ENCODE assay signal across 9 mouse cellular contexts in genomic region chr8:83895894-83896293, GRCm38 (mm10). TPM values are rescaled to one million over a fixed set of nuclear protein-coding genes. Genes with fewer than 3 reads are reported as not detected.
DNase-seq lines count a peak whose midpoint lies in the region; ATAC-seq and TF ChIP-seq lines count a peak whose summit lies in the region.
"Had no signal": no experiment of that assay in that cellular context is flagged by ENCODE, and none has a peak within 500 bp of the region (broad histone marks: within the 10 kb centered on the region; RNA-seq: fewer than 3 reads in every experiment).

No protein-coding gene starts in this region.

- no peak overlapping the region for H3K9ac ChIP-seq in kidney, embryonic 14.5 days (ENCODE audit: low read depth, low read length)
- no peak overlapping the region for H3K9ac ChIP-seq in ES-Bruce4 (ENCODE audit: low read depth, poor library complexity, severe bottlenecking)
- H3K9ac ChIP-seq: heart, embryonic 15.5 days; neural tube, embryonic 12.5 days had no signal

- DNase-seq in kidney, adult 18-20 months, result peak; percentile 44
- peak; percentile 87 for DNase-seq in brain, adult 2 months (ENCODE audit: low read depth, low spot score)
- peak; percentile 31 to 53 for DNase-seq in heart, postnatal 14 days
- DNase-seq in urinary bladder, postnatal 25 days (ENCODE audit: low spot score), result no peak

- WGBS in kidney, embryonic 14.5 days, result 10% methylated on average over 5 of the region's 5 CpGs

- peak; percentile 91 for TF ChIP-seq CTCF in ES-Bruce4 (IDR thresholded peaks at IDR 0.05; ENCODE audit: low read depth, low read length)

- H3K4me2 ChIP-seq in kidney, embryonic 14.5 days (replicated peaks; ENCODE audit: low read depth, low read length), result no peak overlapping the region
- H3K4me2 ChIP-seq: heart, embryonic 15.5 days; neural tube, embryonic 12.5 days had no signal

- intact Hi-C loops in heart, postnatal 14 days (cut with DNase I), result loop anchor here (2.0 to 5.0 kb wide), 2 partner anchors 61 to 171 kb away; partner anchors contain the start of genes Asf1b and Gm10644

- H3K27ac ChIP-seq in kidney, embryonic 14.5 days (ENCODE audit: low read depth, low read length), result no peak overlapping the region
- no peak overlapping the region for H3K27ac ChIP-seq in ES-Bruce4 (ENCODE audit: insufficient read depth, low read length)
- H3K27ac ChIP-seq: heart, embryonic 15.5 days; neural tube, embryonic 12.5 days had no signal

- no peak for TF ChIP-seq EP300 in ES-Bruce4 (IDR thresholded peaks at IDR 0.05; ENCODE audit: insufficient read depth, low read depth, low read length)

- ATAC-seq in kidney, embryonic 14.5 days (ENCODE audit: low FRiP score, low TSS enrichment), result no peak

- 0 out of 2 replicates have a peak, but pooled peaks cover 4% of the 10 kb centered on the region for H3K4me1 ChIP-seq in kidney, embryonic 14.5 days (ENCODE audit: control insufficient read depth, insufficient read depth, low read length)
- H3K4me1 ChIP-seq in ES-Bruce4 (ENCODE audit: control insufficient read depth, insufficient read depth, low read length), result no peaks in the 10 kb centered on the region
- peaks cover 52% of the 10 kb centered on the region for H3K4me1 ChIP-seq in megakaryocyte, embryonic 14.5 days

- H3K4me3 ChIP-seq in kidney, embryonic 14.5 days (ENCODE audit: low read length), result no peak overlapping the region
- H3K4me3 ChIP-seq in ES-Bruce4 (ENCODE audit: low read depth, low read length), result no peak overlapping the region
- H3K4me3 ChIP-seq in megakaryocyte, embryonic 14.5 days (replicated peaks), result peak overlapping the region; percentile 76
- H3K4me3 ChIP-seq: heart, embryonic 15.5 days; neural tube, embryonic 12.5 days had no signal

- H3K27me3 ChIP-seq in kidney, embryonic 14.5 days (ENCODE audit: control insufficient read depth, insufficient read depth, low read length), result peaks cover 6% of the 10 kb centered on the region; the same call in 1 of the 2 replicates
- no peaks in the 10 kb centered on the region for H3K27me3 ChIP-seq in ES-Bruce4 (ENCODE audit: control insufficient read depth, insufficient read depth, low read length, poor library complexity, severe bottlenecking)
- H3K27me3 ChIP-seq in megakaryocyte, embryonic 14.5 days (replicated peaks), result peaks cover 85% of the 10 kb centered on the region

- H3K36me3 ChIP-seq in kidney, embryonic 14.5 days (ENCODE audit: control insufficient read depth, insufficient read depth, low read length), result no peaks in the 10 kb centered on the region
- H3K36me3 ChIP-seq in ES-Bruce4 (ENCODE audit: control insufficient read depth, insufficient read depth, low read length, poor library complexity, severe bottlenecking), result no peaks in the 10 kb centered on the region
- H3K36me3 ChIP-seq in megakaryocyte, embryonic 14.5 days (replicated peaks; ENCODE audit: low read length), result no peaks in the 10 kb centered on the region
- H3K36me3 ChIP-seq: heart, embryonic 15.5 days; neural tube, embryonic 12.5 days had no signal

- no peak for TF ChIP-seq POLR2A in ES-Bruce4 (IDR thresholded peaks at IDR 0.05; ENCODE audit: insufficient read depth, low read length)

- H3K9me3 ChIP-seq in kidney, embryonic 14.5 days (ENCODE audit: control insufficient read depth, low read length), result no peaks in the 10 kb centered on the region
- H3K9me3 ChIP-seq in ES-Bruce4 (replicated peaks; ENCODE audit: control insufficient read depth, insufficient read depth, low read length, poor library complexity, severe bottlenecking), result no peaks in the 10 kb centered on the region
- H3K9me3 ChIP-seq in megakaryocyte, embryonic 14.5 days, result peaks cover 5% of the 10 kb centered on the region
- H3K9me3 ChIP-seq: heart, embryonic 15.5 days; neural tube, embryonic 12.5 days had no signal

RNA-seq across cellular contexts. Expression of gene Adgrl1, which starts 4.0 kb away (rescaled TPM):
- 24.4 and 27.5 TPM in 2 replicates for polyA plus RNA-seq in kidney, embryonic 14.5 days (2014; fragmentation: Nextera tagmentation; extraction: Ambion mirVana)
- 64.0 and 64.7 TPM in 2 replicates for polyA plus RNA-seq in ES-Bruce4 (2011; ENCODE audit: insufficient read depth, insufficient read length, low read depth, missing spikeins)
- 10 to 100 TPM; 21.1 to 21.6 TPM for total RNA-seq in heart, postnatal 14 days (2021)
- polyA plus RNA-seq in megakaryocyte, embryonic 14.5 days (2012; ENCODE audit: insufficient read depth, low replicate concordance), result 6.8 and 10.5 TPM in 2 replicates

RNA-seq across cellular contexts. Expression of gene Gm10644, which starts 59.1 kb away (rescaled TPM):
- 0.37 and 0.61 TPM in 2 replicates for polyA plus RNA-seq in kidney, embryonic 14.5 days (2014; fragmentation: Nextera tagmentation; extraction: Ambion mirVana)
- polyA plus RNA-seq in ES-Bruce4 (2011; ENCODE audit: insufficient read depth, insufficient read length, low read depth, missing spikeins), result 0.47 and 0.78 TPM in 2 replicates
- under 1 TPM; 0.22 to 0.91 TPM for total RNA-seq in heart, postnatal 14 days (2021)
- polyA plus RNA-seq in megakaryocyte, embryonic 14.5 days (2012; ENCODE audit: insufficient read depth, low replicate concordance), result not detected in 2 replicates

RNA-seq across cellular contexts. Expression of gene Asf1b, which starts 59.4 kb away (rescaled TPM):
- 68.2 and 71.4 TPM in 2 replicates for polyA plus RNA-seq in kidney, embryonic 14.5 days (2014; fragmentation: Nextera tagmentation; extraction: Ambion mirVana)
- polyA plus RNA-seq in ES-Bruce4 (2011; ENCODE audit: insufficient read depth, insufficient read length, low read depth, missing spikeins), result 26.3 and 29.3 TPM in 2 replicates
- total RNA-seq in heart, postnatal 14 days (2021), result 1 to 10 TPM; 2.8 to 4.4 TPM
- 38.1 and 95.4 TPM in 2 replicates for polyA plus RNA-seq in megakaryocyte, embryonic 14.5 days (2012; ENCODE audit: insufficient read depth, low replicate concordance)
